9 mouse cellular contexts compared by ENCODE assay signal in genomic region chr4:148899927-148900294, GRCm38 (mm10).
A peak's percentile ranks its signal among the peaks of the same experiment; 100 is the strongest.
DNase-seq lines count a peak whose midpoint lies in the region; ATAC-seq lines count a peak whose summit lies in the region.
"Had no signal": no experiment of that assay in that cellular context is flagged by ENCODE, and none has a peak within 500 bp of the region (broad histone marks: within the 10 kb centered on the region; RNA-seq: fewer than 3 reads in every experiment).

No protein-coding gene starts in this region.

- peaks cover 13% of the 10 kb centered on the region for H3K27me3 ChIP-seq in kidney, embryonic 14.5 days (ENCODE audit: control insufficient read depth, insufficient read depth, low read length)
- peaks cover 97% of the 10 kb centered on the region for H3K27me3 ChIP-seq in hindbrain, embryonic 13.5 days
- peaks cover 98% of the 10 kb centered on the region for H3K27me3 ChIP-seq in midbrain, embryonic 12.5 days

- H3K36me3 ChIP-seq in kidney, embryonic 14.5 days (ENCODE audit: control insufficient read depth, insufficient read depth, low read length), result no peaks in the 10 kb centered on the region
- H3K36me3 ChIP-seq in hindbrain, embryonic 13.5 days, result no peaks in the 10 kb centered on the region
- no peaks in the 10 kb centered on the region for H3K36me3 ChIP-seq in midbrain, embryonic 12.5 days
- H3K36me3 ChIP-seq: G1E had no signal

- DNase-seq in kidney, adult 8-10 months, result no peak
- DNase-seq in urinary bladder, postnatal 36 days (ENCODE audit: low spot score in 2 of 2), result no peak
- no peak for DNase-seq in cerebellum, postnatal 14 days
- DNase-seq in adrenal gland, postnatal 25 days, result no peak

- peak overlapping the region; percentile 53; the same call in 1 of the 2 replicates for H3K9ac ChIP-seq in kidney, embryonic 14.5 days (ENCODE audit: low read depth, low read length)
- H3K9ac ChIP-seq in hindbrain, embryonic 13.5 days, result peak overlapping the region; percentile 64
- no peak overlapping the region for H3K9ac ChIP-seq in midbrain, embryonic 12.5 days (replicated peaks)

- WGBS in kidney, embryonic 14.5 days, result 27% methylated on average over 1 of the region's 1 CpGs
- 17% methylated on average over 1 of the region's 1 CpGs for WGBS in hindbrain, embryonic 13.5 days
- WGBS in midbrain, embryonic 12.5 days, result 5% methylated on average over 1 of the region's 1 CpGs

- H3K4me3 ChIP-seq in kidney, embryonic 14.5 days (ENCODE audit: low read length), result peak overlapping the region; percentile 73
- H3K4me3 ChIP-seq in brown adipose tissue, adult 24 weeks (ENCODE audit: insufficient read depth, low read depth, low read length), result peak overlapping the region; percentile 87
- peak overlapping the region; percentile 56 for H3K4me3 ChIP-seq in hindbrain, embryonic 13.5 days
- H3K4me3 ChIP-seq in midbrain, embryonic 12.5 days, result peak overlapping the region; percentile 65

- H3K27ac ChIP-seq in kidney, embryonic 14.5 days (ENCODE audit: low read depth, low read length), result no peak overlapping the region
- peak overlapping the region; percentile 19 for H3K27ac ChIP-seq in brown adipose tissue, adult 24 weeks (replicated peaks; ENCODE audit: low read depth, low read length)
- H3K27ac ChIP-seq in hindbrain, embryonic 13.5 days, result 0 out of 2 replicates have a peak overlapping the region, but pooled peaks have one; percentile 58
- H3K27ac ChIP-seq in midbrain, embryonic 12.5 days (replicated peaks), result no peak overlapping the region

- no peaks in the 10 kb centered on the region for H3K9me3 ChIP-seq in kidney, embryonic 14.5 days (ENCODE audit: control insufficient read depth, low read length)
- no peaks in the 10 kb centered on the region for H3K9me3 ChIP-seq in hindbrain, embryonic 13.5 days
- no peaks in the 10 kb centered on the region for H3K9me3 ChIP-seq in midbrain, embryonic 12.5 days

- H3K4me2 ChIP-seq in kidney, embryonic 14.5 days (replicated peaks; ENCODE audit: low read depth, low read length), result peak overlapping the region; percentile 100
- peak overlapping the region; percentile 94 for H3K4me2 ChIP-seq in hindbrain, embryonic 13.5 days
- peak overlapping the region; percentile 99 for H3K4me2 ChIP-seq in midbrain, embryonic 12.5 days (replicated peaks)

- ATAC-seq in kidney, embryonic 14.5 days (ENCODE audit: low FRiP score, low TSS enrichment), result peak; percentile 18; the same call in 1 of the 2 replicates
- ATAC-seq in hindbrain, embryonic 13.5 days (ENCODE audit: low FRiP score), result no peak
- ATAC-seq in midbrain, embryonic 12.5 days (ENCODE audit: low FRiP score, low read depth), result 0 out of 2 replicates have a peak, but pooled peaks have one; percentile 7

- 0 out of 2 replicates have a peak, but pooled peaks cover 6% of the 10 kb centered on the region for H3K4me1 ChIP-seq in kidney, embryonic 14.5 days (ENCODE audit: control insufficient read depth, insufficient read depth, low read length)
- peaks cover 18% of the 10 kb centered on the region for H3K4me1 ChIP-seq in brown adipose tissue, adult 24 weeks (ENCODE audit: control insufficient read depth, insufficient read depth, insufficient read length, low read length)
- peaks cover 52% of the 10 kb centered on the region for H3K4me1 ChIP-seq in hindbrain, embryonic 13.5 days (replicated peaks)
- peaks cover 24% of the 10 kb centered on the region for H3K4me1 ChIP-seq in midbrain, embryonic 12.5 days

Comparison
In these comparisons a context has a peak if more than half of its experiments do, and no peak if none do; other contexts are left out.
1. H3K27ac ChIP-seq: peak in brown adipose tissue, adult 24 weeks (single experiment) and hindbrain, embryonic 13.5 days (single experiment); none in kidney, embryonic 14.5 days (single experiment) and midbrain, embryonic 12.5 days (single experiment).
2. Peak in every context shown above with its lines, with median percentiles within 50 percentile points of each other: H3K4me2 ChIP-seq and H3K4me3 ChIP-seq.